Mouse (Mus musculus) bone marrow macrophage, adult 2 months (primary cell): ENCODE measurements around the gene Pdss1.
"Not testable (repeated sequence)": the region's sequence is repeated elsewhere in the genome, so short reads cannot be mapped to it uniquely, and the experiment has no call there.

Source experiments
- CTCF ChIP-seq: IDR thresholded peaks from 2 replicates; pipeline ENCODE4 v1.5.1; 2012; ENCODE audit warnings: low read depth, mild to moderate bottlenecking, low read length, moderate library complexity
- POLR2A ChIP-seq: IDR thresholded peaks from 2 replicates; pipeline ENCODE4 v1.6.1; 2012; ENCODE audit warnings: mild to moderate bottlenecking, low read depth, low read length, borderline replicate concordance

- not testable (repeated sequence) for TF ChIP-seq CTCF, POLR2A
These were observed 30.6 kb downstream of the Pdss1 start for GRCm38 (mm10) chr2:22925911-22926310.
